Mouse (Mus musculus): ENCODE data around the gene Mfrp.

DNA sequence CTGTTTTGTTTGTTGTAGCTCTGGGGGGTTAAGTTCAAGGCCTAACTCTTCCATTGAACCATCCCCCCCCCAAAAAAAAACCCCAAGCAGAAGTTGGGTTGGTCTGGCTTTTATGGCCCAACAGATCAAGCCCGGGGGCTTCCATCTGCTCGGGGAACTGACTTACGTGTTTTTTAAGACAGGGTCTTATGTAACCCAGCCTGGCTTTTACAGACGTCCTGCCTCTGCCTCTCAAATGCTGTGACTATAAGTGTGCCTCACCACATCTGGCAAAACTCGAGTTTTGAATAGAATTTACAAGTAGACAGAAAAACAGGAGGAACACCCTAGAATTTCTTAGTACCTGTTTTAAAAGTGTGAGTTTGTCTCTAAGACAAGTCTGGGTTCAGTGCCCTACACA is 19.9 kb upstream of the Mfrp start:
- TF ChIP-seq CTCF (IDR thresholded peaks at IDR 0.05; ENCODE audit: low read depth, low read length): no peak
- TF ChIP-seq POLR2A (IDR thresholded peaks at IDR 0.05; ENCODE audit: extremely low read depth, insufficient read depth, low read length): no peak

Data from liver, adult 2 months (tissue).